Mouse (Mus musculus): ENCODE data around the gene Fxyd7.

DNA sequence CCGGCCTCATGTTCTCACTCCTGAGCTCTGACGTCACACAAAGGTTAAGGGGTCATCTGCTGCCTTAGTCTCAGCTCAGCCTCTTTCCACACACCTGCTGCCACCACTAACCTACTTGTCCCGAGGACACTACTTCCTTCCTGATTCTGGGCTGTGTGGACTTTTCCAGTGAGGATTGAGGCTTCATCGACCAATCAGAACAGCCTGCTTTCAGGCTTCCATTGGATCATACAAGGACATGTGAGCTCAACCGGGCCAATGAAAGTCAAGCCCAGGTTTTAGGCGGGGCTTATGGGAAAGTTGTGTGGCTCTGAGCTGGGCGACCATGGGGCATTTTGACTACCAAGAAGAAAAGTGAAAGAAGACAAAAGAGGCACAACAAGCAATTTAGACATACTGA is 14.3 kb downstream of the Fxyd7 start:
- TF ChIP-seq CTCF (IDR thresholded peaks at IDR 0.05; ENCODE audit: insufficient read depth, low read depth, low read length) (no peak), POLR2A (IDR thresholded peaks at IDR 0.05; ENCODE audit: insufficient read depth, low read depth, low read length) (no peak)
